Mouse (Mus musculus): ENCODE results near the gene Krtap17-1.

DNA sequence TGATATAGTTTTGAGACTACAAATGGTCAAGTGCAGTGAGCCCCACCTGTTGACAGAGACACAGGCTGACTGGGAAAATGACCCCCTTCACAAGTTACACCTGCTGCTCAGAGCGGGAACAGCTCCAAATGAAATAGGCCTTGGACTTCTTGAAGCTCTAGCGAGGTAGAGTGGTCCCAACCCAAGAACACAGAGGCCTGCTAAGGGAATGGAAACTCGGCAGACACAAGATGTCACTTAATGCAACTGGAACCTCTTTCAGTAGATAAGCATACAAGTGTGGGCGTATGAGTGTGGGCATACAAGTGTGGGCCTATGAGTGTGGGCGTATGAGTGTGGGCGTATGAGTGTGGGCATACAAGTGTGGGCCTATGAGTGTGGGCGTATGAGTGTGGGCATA lies 5.3 kb upstream of the Krtap17-1 start:
- TF ChIP-seq POLR2A (IDR thresholded peaks at IDR 0.05; ENCODE audit: control insufficient read depth, extremely low read depth, insufficient read depth, low read length, poor library complexity) (no peak), CTCF (IDR thresholded peaks at IDR 0.05; ENCODE audit: borderline replicate concordance, control insufficient read depth, extremely low read depth, insufficient read depth, low read length, poor library complexity) (no peak)
